Mouse (Mus musculus) retina, adult 2 months (tissue): ENCODE results near the gene Fads6.
A peak's percentile ranks its signal among the peaks of the same experiment; 100 is the strongest.

Experiments used
- DNase-seq: peaks from one replicate; pipeline ENCODE4 v3.0.0-alpha.2; 2012; ENCODE audit warnings: low read depth, low spot score

The Fads6 gene

GRCm38 (mm10) chr11:115275954-115276353 lies 21.5 kb downstream of the Fads6 start:
- no peak for DNase-seq

- DNase-seq: no peak
Observed at GRCm38 (mm10) chr11:115275509-115275908, 22.0 kb downstream of the Fads6 start.

- DNase-seq: no peak
Observed at GRCm38 (mm10) chr11:115274771-115275170, 22.7 kb downstream of the Fads6 start.

GRCm38 (mm10) chr11:115274178-115274577 lies 23.3 kb downstream of the Fads6 start:
- no peak for DNase-seq

- DNase-seq: no peak
Observed at GRCm38 (mm10) chr11:115273735-115274134, 23.7 kb downstream of the Fads6 start.

GRCm38 (mm10) chr11:115272894-115273498 lies 24.5 kb downstream of the Fads6 start:
- no peak for DNase-seq

GRCm38 (mm10) chr11:115271481-115271880 lies 26.0 kb downstream of the Fads6 start:
- no peak for DNase-seq

- DNase-seq: no peak
Observed at GRCm38 (mm10) chr11:115271052-115271451, 26.4 kb downstream of the Fads6 start.

- peak; percentile 61 for DNase-seq
Observed at GRCm38 (mm10) chr11:115270148-115270861, 27.2 kb downstream of the Fads6 start.

- DNase-seq: no peak
Observed at GRCm38 (mm10) chr11:115269330-115270066, 28.0 kb downstream of the Fads6 start.

GRCm38 (mm10) chr11:115267958-115268357 lies 29.5 kb downstream of the Fads6 start:
- no peak for DNase-seq

- DNase-seq: no peak
Observed at GRCm38 (mm10) chr11:115267061-115267883, 30.2 kb downstream of the Fads6 start, which contains the start of gene Grin2c. Gene Grin2c, minus strand, starts transcription at chr11:115267243.

- no peak for DNase-seq
Observed at GRCm38 (mm10) chr11:115266400-115266778, 31.1 kb downstream of the Fads6 start.

- no peak for DNase-seq
Observed at GRCm38 (mm10) chr11:115265771-115266399, 31.6 kb downstream of the Fads6 start.

GRCm38 (mm10) chr11:115264862-115265668 lies 32.4 kb downstream of the Fads6 start:
- DNase-seq: no peak

- no peak for DNase-seq
Observed at GRCm38 (mm10) chr11:115264136-115264861, 33.2 kb downstream of the Fads6 start.

GRCm38 (mm10) chr11:115262954-115263353 lies 34.5 kb downstream of the Fads6 start:
- no peak for DNase-seq

GRCm38 (mm10) chr11:115259134-115259533 lies 38.3 kb downstream of the Fads6 start:
- no peak for DNase-seq

GRCm38 (mm10) chr11:115257775-115258510 lies 39.5 kb downstream of the Fads6 start:
- DNase-seq: no peak
